Mouse (Mus musculus) kidney, embryonic 16.5 days (tissue): ENCODE measurements at regions not wholly inside any gene's neighbourhood (a gene's known extent, or its start where the extent isn't known, plus 50 kb on each side); places are given as distances from the start of the nearest gene placed in this dataset.

Experiments used
- ATAC-seq: fragments of 200-750 bp; cut with Nextera tagmentation; 2 replicates; pipeline ENCODE4 v1.8.0; 2017; ENCODE audit warnings: moderate TSS enrichment; ENCODE audit not compliant: low FRiP score, low TSS enrichment
- H3K27ac ChIP-seq: fragments of 300-500 bp; sonication (generic); 2 replicates; pipeline ENCODE4 v1.5.1; 2014; ENCODE audit warnings: low read length
- H3K27me3 ChIP-seq: fragments of 300-500 bp; sonication (generic); 2 replicates; pipeline ENCODE4 v1.6.1; 2014; ENCODE audit warnings: low read length, control low read depth, mixed read lengths; ENCODE audit not compliant: insufficient read depth
- H3K36me3 ChIP-seq: fragments of 300-500 bp; sonication (generic); 2 replicates; pipeline ENCODE4 v1.6.1; 2014; ENCODE audit warnings: low read length, control low read depth, mixed read lengths; ENCODE audit not compliant: insufficient read depth
- H3K4me1 ChIP-seq: fragments of 300-500 bp; sonication (generic); 2 replicates; pipeline ENCODE4 v1.6.1; 2014; ENCODE audit warnings: low read length, control low read depth, mixed read lengths; ENCODE audit not compliant: insufficient read depth
- H3K4me2 ChIP-seq: fragments of 300-500 bp; sonication (generic); replicated peaks from 2 replicates; pipeline ENCODE4 v1.6.1; 2014; ENCODE audit warnings: low read depth, low read length
- H3K4me3 ChIP-seq: fragments of 300-500 bp; sonication (generic); 2 replicates; pipeline ENCODE4 v1.5.1; 2014; ENCODE audit warnings: mild to moderate bottlenecking, low read length
- H3K9ac ChIP-seq: fragments of 300-500 bp; sonication (generic); replicated peaks from 2 replicates; pipeline ENCODE4 v1.6.1; 2014; ENCODE audit warnings: low read length
- H3K9me3 ChIP-seq: fragments of 300-500 bp; sonication (generic); 2 replicates; pipeline ENCODE4 v1.6.1; 2016; ENCODE audit warnings: low read length, control low read depth
- WGBS: fragments of 180-500 bp; shearing (Covaris S2); extraction: QIAGEN DNeasy Blood & Tissue Kit; methylation state at CpG from one replicate; pipeline ENCODE4 v1.1.7; 2014; 5-methylcytosine and 5-hydroxymethylcytosine counted together

DNA sequence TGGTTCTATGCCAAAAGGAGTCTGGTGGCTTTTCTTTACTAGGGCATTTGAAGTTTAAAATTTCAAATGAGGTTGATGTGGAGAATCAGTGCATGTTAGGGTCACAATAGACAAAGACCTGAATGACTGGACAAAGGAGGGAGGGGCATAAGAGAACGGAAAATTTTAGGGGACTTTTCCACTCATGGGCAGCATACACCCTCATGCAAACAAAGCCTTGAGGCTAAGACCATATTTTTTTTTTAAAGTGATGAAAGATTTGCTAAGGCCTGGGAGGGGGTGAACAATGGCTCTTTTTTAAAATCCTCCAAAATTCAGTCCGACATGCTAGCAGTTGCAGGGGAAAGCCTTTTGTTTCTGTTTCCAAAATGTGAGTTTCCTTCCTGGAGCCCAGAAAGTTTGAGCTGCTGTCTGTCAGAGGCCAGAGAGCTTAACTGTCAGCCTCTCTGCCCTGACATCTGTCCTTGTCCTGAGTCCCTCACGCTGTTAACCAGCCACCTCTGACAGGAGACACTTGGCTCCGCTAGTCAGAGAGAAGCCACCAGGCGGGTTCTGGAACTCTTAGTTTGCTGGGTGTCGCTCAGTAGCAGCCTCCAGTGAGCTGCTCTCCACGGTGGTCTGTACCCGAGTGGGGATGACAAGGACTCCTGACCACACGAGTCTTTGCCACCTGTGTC lies 92.3 kb downstream of the 1700020N01Rik start:
- Histone ChIP-seq H3K27ac (no peak overlapping the region; the same call in 1 of the 2 replicates), H3K4me2 (0 out of 2 replicates have a peak overlapping the region, but pooled peaks have one; percentile 11), H3K9ac (no peak overlapping the region), H3K9me3 (no peaks in the 10 kb centered on the region), H3K4me3 (no peak overlapping the region), H3K27me3 (no peaks in the 10 kb centered on the region), H3K36me3 (no peaks in the 10 kb centered on the region), H3K4me1 (peaks cover 11% of the 10 kb centered on the region)
- WGBS: 23% methylated on average over 9 of the region's 9 CpGs
- no peak for ATAC-seq

DNA sequence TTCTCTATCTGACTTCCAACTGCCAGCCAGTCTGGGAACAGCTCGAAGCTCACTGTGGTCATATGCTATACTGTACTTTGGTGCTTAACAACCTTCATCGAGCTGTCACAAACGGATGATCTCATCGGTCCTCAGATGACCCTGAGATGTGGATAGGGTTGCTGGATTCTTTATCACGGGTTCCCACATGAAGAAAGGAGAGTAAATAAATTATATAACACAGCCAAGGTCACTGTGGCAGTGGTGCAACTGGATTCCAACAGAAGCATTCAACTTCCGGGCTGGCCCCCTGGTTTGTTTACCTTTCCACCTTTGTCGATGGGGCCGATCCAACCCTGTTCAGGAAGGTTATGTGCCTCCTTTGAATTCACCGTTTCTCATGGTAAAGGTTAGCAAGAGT lies 93.1 kb downstream of the 1700020N01Rik start:
- H3K27me3 ChIP-seq: no peaks in the 10 kb centered on the region
- no peaks in the 10 kb centered on the region for H3K36me3 ChIP-seq
- H3K9ac ChIP-seq: no peak overlapping the region
- ATAC-seq: 0 out of 2 replicates have a peak, but pooled peaks have one; percentile 39
- no peak overlapping the region for H3K4me3 ChIP-seq
- no peak overlapping the region; the same call in 1 of the 2 replicates for H3K4me2 ChIP-seq
- WGBS: 14% methylated on average over 9 of the region's 9 CpGs
- peaks cover 11% of the 10 kb centered on the region for H3K4me1 ChIP-seq
- no peak overlapping the region for H3K27ac ChIP-seq
- H3K9me3 ChIP-seq: no peaks in the 10 kb centered on the region

DNA sequence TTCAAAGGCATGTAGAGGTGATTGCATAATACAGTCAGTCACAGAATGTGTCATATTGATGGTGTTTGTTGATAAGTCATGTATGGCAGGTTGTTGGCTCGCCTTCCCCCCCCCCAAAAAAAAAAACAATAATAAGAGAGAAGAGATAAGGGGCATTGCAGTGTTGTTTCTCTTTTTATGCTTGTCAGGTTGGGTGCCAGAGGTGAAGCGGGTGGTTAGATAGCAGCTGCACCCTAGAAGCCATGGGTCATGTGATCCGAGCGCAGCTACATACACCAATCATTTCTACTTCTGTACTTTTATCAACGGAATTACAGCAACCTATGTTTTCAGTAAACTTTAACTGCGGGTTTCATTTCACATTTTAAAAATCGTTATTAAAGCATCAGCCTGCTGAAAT lies 94.5 kb downstream of the 1700020N01Rik start:
- ATAC-seq: no peak
- H3K4me2 ChIP-seq: no peak overlapping the region
- H3K4me3 ChIP-seq: no peak overlapping the region
- 88% methylated on average over 7 of the region's 7 CpGs for WGBS
- H3K9ac ChIP-seq: no peak overlapping the region
- H3K36me3 ChIP-seq: no peaks in the 10 kb centered on the region
- H3K27me3 ChIP-seq: no peaks in the 10 kb centered on the region
- H3K9me3 ChIP-seq: no peaks in the 10 kb centered on the region
- H3K27ac ChIP-seq: no peak overlapping the region
- peaks cover 11% of the 10 kb centered on the region for H3K4me1 ChIP-seq

DNA sequence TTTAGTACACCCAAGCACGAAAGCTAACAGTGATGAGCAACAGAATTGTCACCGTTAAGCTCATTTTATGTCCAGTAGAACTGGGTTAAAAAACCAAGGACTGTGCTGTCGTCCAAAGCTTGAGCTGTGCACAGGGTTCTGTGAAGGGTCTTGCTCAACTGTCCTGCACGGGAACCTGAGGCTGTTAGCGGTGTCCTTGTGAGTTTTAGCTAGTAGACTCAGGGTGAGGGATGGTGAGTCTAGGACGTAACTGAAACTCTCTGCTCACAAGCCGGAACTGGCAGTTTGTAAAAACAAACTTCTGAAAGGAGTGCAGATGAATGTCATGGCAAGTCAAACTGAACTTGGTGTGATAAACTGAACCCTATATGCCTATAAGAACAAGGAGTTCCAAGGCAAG lies 95.6 kb downstream of the 1700020N01Rik start:
- no peak for ATAC-seq
- no peak overlapping the region for H3K27ac ChIP-seq
- H3K9me3 ChIP-seq: no peaks in the 10 kb centered on the region
- H3K4me1 ChIP-seq: peaks cover 11% of the 10 kb centered on the region
- no peak overlapping the region for H3K9ac ChIP-seq
- H3K36me3 ChIP-seq: no peaks in the 10 kb centered on the region
- no peak overlapping the region for H3K4me3 ChIP-seq
- 52% methylated on average over 7 of the region's 7 CpGs for WGBS
- no peaks in the 10 kb centered on the region for H3K27me3 ChIP-seq
- H3K4me2 ChIP-seq: no peak overlapping the region

DNA sequence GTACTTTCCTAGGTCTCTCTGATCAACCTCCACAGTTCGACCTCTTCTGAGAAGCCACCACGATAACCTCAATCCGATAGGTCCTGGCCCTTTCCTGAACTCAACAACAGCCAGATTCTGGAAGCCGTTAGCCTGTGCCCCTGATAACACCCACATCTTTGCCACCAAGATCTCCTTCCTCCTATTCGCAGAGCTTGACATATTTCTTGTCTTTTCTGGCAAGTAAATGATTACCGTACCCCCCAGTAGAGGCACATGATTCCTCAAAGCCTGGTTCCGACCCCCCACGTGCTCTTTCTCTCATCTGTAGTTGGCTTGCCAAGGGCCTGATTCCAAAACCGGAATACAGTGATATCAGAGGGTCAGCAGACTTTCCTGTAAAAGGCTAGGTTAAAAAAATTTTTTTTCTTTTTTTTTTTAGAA lies 96.9 kb downstream of the 1700020N01Rik start:
- no peak for ATAC-seq
- H3K9ac ChIP-seq: no peak overlapping the region
- H3K27me3 ChIP-seq: no peaks in the 10 kb centered on the region
- peaks cover 11% of the 10 kb centered on the region for H3K4me1 ChIP-seq
- WGBS: 81% methylated on average over 9 of the region's 9 CpGs
- no peak overlapping the region for H3K4me2 ChIP-seq
- H3K4me3 ChIP-seq: no peak overlapping the region
- H3K36me3 ChIP-seq: no peaks in the 10 kb centered on the region
- H3K27ac ChIP-seq: no peak overlapping the region
- no peaks in the 10 kb centered on the region for H3K9me3 ChIP-seq

DNA sequence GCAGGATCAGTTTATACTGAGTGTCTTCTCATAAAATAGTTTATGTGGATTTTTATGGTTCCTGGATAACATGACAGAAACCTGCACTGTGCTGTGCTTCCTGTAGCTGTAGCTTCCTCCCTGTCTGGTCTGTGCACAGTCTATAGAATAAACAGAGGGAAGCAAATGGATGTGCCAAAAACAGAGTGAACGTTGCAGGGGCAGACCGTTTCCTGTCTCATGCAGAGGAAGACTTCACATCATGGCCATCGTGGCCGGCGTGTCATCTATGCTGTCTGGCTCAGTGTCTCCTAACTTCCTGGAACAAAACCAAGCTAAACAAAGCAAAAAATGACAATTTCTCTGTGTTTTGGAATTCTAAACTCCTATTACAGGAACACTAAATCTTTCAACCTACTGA lies 102.2 kb downstream of the 1700020N01Rik start:
- H3K36me3 ChIP-seq: no peaks in the 10 kb centered on the region
- H3K4me3 ChIP-seq: no peak overlapping the region
- no peaks in the 10 kb centered on the region for H3K27me3 ChIP-seq
- peak overlapping the region; percentile 37 for H3K27ac ChIP-seq
- no peak overlapping the region for H3K4me2 ChIP-seq
- peak; percentile 85 for ATAC-seq
- H3K4me1 ChIP-seq: no peaks in the 10 kb centered on the region
- no peaks in the 10 kb centered on the region for H3K9me3 ChIP-seq
- H3K9ac ChIP-seq: no peak overlapping the region
- WGBS: 50% methylated on average over 5 of the region's 5 CpGs

DNA sequence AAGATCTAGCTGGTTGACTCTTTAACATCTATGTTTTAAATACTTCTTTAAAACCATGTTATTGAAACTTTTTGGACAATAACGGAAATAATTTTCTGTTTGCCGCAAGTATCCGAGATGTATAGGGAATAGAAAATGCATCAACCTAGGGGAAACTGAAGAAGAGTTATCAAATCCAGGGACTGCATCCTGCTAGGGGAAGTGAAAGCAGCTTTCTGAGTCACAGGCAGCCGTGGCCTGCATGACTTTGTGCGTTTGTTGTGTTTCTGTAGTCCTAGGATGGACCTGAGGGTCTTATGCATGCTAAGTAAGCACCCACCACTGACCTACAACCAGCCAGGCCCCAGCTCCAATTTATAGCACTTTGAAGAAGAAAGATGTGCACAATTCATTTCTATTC lies 103.7 kb downstream of the 1700020N01Rik start:
- H3K4me3 ChIP-seq: no peak overlapping the region
- H3K27me3 ChIP-seq: no peaks in the 10 kb centered on the region
- no peak overlapping the region for H3K27ac ChIP-seq
- WGBS: 87% methylated on average over 5 of the region's 5 CpGs
- no peak overlapping the region for H3K4me2 ChIP-seq
- H3K9ac ChIP-seq: no peak overlapping the region
- no peaks in the 10 kb centered on the region for H3K9me3 ChIP-seq
- no peaks in the 10 kb centered on the region for H3K36me3 ChIP-seq
- H3K4me1 ChIP-seq: no peaks in the 10 kb centered on the region
- ATAC-seq: no peak

DNA sequence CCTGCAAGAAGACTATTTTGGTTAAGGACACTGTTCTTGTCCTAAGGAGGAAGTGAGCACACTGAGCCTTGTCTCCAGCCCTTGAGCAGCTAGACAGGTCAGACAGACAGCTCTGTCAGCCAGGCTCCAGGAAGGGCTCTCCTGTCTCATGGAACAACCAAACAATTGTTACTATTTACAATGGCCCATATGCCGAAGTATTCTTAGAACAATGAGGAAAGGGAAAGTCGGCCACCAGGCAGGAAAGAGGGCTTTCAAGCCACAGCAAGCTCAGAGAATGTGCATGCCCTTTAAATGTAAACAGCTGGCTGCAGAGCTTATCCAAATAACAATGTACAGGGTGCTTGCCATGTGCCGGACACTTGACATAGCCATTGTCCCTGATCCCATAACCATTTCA lies 108.6 kb downstream of the 1700020N01Rik start:
- ATAC-seq: peak; percentile 71
- no peaks in the 10 kb centered on the region for H3K27me3 ChIP-seq
- no peaks in the 10 kb centered on the region for H3K36me3 ChIP-seq
- H3K9me3 ChIP-seq: no peaks in the 10 kb centered on the region
- H3K4me3 ChIP-seq: no peak overlapping the region
- H3K27ac ChIP-seq: no peak overlapping the region
- WGBS: 66% methylated on average over 3 of the region's 3 CpGs
- H3K4me1 ChIP-seq: no peaks in the 10 kb centered on the region
- H3K4me2 ChIP-seq: no peak overlapping the region
- no peak overlapping the region for H3K9ac ChIP-seq

DNA sequence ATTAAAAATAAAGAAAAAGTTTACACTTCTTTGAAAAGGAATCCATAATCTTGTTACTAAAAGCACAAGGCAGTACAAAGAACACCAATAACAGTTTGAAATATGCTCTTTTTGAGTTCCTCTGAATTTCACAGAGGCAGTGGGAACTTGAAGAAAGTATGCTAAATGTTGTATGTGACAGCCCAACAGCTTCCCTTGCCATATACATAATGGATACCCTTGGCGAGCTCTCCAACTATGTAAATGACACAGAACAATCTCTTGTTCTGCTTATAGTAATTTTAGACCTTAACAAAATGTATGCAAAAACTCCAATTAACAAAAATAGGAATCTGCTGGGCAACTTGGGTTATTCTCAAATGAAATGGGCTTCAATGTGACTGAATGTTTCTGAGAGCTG lies 109.2 kb downstream of the 1700020N01Rik start:
- Histone ChIP-seq H3K27ac (no peak overlapping the region), H3K9ac (no peak overlapping the region)
- WGBS: 57% methylated on average over 1 of the region's 1 CpGs

DNA sequence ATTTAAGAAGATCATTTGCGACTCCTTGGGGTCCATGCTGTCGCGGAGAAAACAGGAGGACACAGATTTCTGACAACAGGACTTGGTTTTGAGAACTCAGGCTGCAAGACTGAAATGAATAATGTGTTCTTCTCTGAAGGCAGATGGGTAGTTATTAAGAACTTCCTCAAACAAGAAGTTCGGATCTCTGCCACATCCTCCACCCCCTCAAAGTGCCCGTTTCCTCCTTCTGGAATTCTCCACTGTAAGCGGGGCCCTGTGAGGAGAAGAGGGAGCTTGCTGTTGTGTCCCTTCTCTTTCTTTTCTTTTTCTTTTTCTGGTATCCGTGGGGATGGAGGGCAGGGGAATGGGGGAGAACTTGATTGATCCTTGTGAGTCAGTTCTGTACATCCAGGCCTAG lies 118.9 kb downstream of the 1700020N01Rik start:
- H3K9me3 ChIP-seq: 0 out of 2 replicates have a peak, but pooled peaks cover 4% of the 10 kb centered on the region
- H3K4me1 ChIP-seq: no peaks in the 10 kb centered on the region; the same call in 1 of the 2 replicates
- ATAC-seq: no peak
- H3K9ac ChIP-seq: no peak overlapping the region
- H3K4me3 ChIP-seq: no peak overlapping the region
- H3K36me3 ChIP-seq: no peaks in the 10 kb centered on the region
- H3K27me3 ChIP-seq: no peaks in the 10 kb centered on the region
- no peak overlapping the region for H3K27ac ChIP-seq
- no peak overlapping the region for H3K4me2 ChIP-seq
- WGBS: 74% methylated on average over 7 of the region's 7 CpGs

More for the DNA sequence above, 109.2 kb downstream of the 1700020N01Rik start:
- no peak for ATAC-seq
- Histone ChIP-seq H3K4me1 (no peaks in the 10 kb centered on the region), H3K4me2 (no peak overlapping the region), H3K9me3 (no peaks in the 10 kb centered on the region), H3K27me3 (no peaks in the 10 kb centered on the region), H3K36me3 (no peaks in the 10 kb centered on the region), H3K4me3 (no peak overlapping the region)
